8 mouse cellular contexts compared by ENCODE assay signal in the genomic region with DNA sequence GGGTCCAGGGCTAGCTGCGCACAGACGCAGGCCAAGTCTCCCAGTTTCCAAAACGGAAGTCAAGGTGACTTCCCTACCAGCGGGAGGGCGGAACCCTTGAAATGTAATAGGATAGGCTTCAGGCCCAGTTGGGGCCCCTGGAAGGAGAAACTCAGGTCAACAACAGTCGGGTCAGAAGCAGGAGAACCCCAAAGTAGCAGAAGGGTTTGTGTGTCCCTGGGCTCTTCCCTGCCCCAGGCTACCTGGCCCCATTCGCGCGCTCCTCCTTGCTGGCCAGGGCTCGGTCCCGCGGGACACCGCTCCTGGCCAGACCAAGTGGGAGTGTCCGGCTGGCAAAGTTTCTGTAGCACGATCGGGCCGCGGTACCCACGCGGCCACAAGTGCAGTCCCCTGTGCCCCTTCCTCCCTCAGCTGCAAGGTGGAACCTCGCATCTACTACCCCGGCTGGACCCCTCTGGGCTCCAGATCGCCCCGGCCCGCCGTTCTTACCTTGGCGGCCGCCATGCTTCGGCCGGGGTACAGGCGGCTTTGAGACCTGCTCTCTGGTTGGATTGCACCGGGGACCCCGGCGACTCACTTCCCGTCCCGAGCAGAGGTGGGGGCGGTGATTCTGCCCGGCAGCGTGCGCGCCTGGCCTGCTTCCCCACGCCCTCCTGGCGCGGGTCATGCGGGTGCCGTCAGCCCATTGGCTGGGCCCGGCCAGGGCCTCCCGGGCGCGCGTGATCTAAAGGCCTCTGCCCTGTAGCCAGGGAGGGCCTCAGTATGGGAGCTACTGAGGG. TPM values are rescaled to one million over a fixed set of nuclear protein-coding genes. Genes with fewer than 3 reads are reported as not detected.
A peak's percentile ranks its signal among the peaks of the same experiment; 100 is the strongest.
DNase-seq lines count a peak whose midpoint lies in the region; ATAC-seq and TF ChIP-seq lines count a peak whose summit lies in the region.

Slc25a13 (minus strand) TSS at position 667 of the 779 bp plus-strand sequence.

- ATAC-seq in intestine, embryonic 16.5 days: peak; percentile 97
- peak; percentile 86 for ATAC-seq in liver, embryonic 15.5 days (ENCODE audit: insufficient read depth)

- under 1% methylated on average over 50 of the region's 51 CpGs for WGBS in intestine, embryonic 16.5 days
- 0% methylated on average over 51 of the region's 51 CpGs for WGBS in liver, embryonic 15.5 days (ENCODE audit: insufficient replicate concordance)

- no peaks in the 10 kb centered on the region for H3K9me3 ChIP-seq in intestine, embryonic 16.5 days (ENCODE audit: control insufficient read depth, low read length)
- no peaks in the 10 kb centered on the region for H3K9me3 ChIP-seq in liver, embryonic 15.5 days (replicated peaks)

- no peaks in the 10 kb centered on the region for H3K27me3 ChIP-seq in intestine, embryonic 16.5 days (replicated peaks; ENCODE audit: control insufficient read depth, insufficient read depth, low read length)
- H3K27me3 ChIP-seq in liver, embryonic 15.5 days: no peaks in the 10 kb centered on the region
- no peaks in the 10 kb centered on the region for H3K27me3 ChIP-seq in testis, adult 2 months (ENCODE audit: control insufficient read depth, insufficient read depth, low read length)

- no peak for TF ChIP-seq CTCF in testis, adult 2 months (IDR thresholded peaks at IDR 0.05; ENCODE audit: control insufficient read depth, insufficient read depth, insufficient replicate concordance, low read depth, low read length)

- no peaks in the 10 kb centered on the region for H3K36me3 ChIP-seq in intestine, embryonic 16.5 days (ENCODE audit: control insufficient read depth, insufficient read depth, low read length)
- H3K36me3 ChIP-seq in liver, embryonic 15.5 days (replicated peaks): no peaks in the 10 kb centered on the region
- no peaks in the 10 kb centered on the region for H3K36me3 ChIP-seq in testis, adult 2 months (ENCODE audit: control insufficient read depth, insufficient read depth, low read length)

- H3K9ac ChIP-seq in intestine, embryonic 16.5 days (ENCODE audit: low read depth, low read length): peak within 1 kb of the TSS; percentile 84
- H3K9ac ChIP-seq in liver, embryonic 15.5 days: peak within 1 kb of the TSS; percentile 64

- H3K4me2 ChIP-seq in intestine, embryonic 16.5 days (ENCODE audit: low read depth, low read length): peak within 1 kb of the TSS; percentile 79
- H3K4me2 ChIP-seq in liver, embryonic 15.5 days: peak within 1 kb of the TSS; percentile 88

- TF ChIP-seq POLR2A in testis, adult 2 months (IDR thresholded peaks at IDR 0.05; ENCODE audit: control insufficient read depth, low read depth, low read length): no peak

- H3K4me3 ChIP-seq in intestine, embryonic 16.5 days (ENCODE audit: low read length): peak within 1 kb of the TSS; percentile 80
- H3K4me3 ChIP-seq in liver, embryonic 15.5 days (replicated peaks): peak within 1 kb of the TSS; percentile 71
- peak within 1 kb of the TSS; percentile 87 for H3K4me3 ChIP-seq in testis, adult 2 months (ENCODE audit: control insufficient read depth, low read depth, low read length)

- H3K27ac ChIP-seq in intestine, embryonic 16.5 days (ENCODE audit: low read length): peak within 1 kb of the TSS; percentile 69
- H3K27ac ChIP-seq in liver, embryonic 15.5 days (replicated peaks): peak within 1 kb of the TSS; percentile 73
- peak within 1 kb of the TSS; percentile 7; the same call in 1 of the 2 replicates for H3K27ac ChIP-seq in testis, adult 2 months (ENCODE audit: control insufficient read depth, insufficient read depth, low read depth, low read length)

- peak; percentile 23 to 31 for DNase-seq in left cerebral cortex, postnatal 25 days (ENCODE audit: low spot score in 2 of 2)
- DNase-seq in left cerebral cortex, adult 8-10 months (ENCODE audit: low spot score in 2 of 2): no peak
- DNase-seq in cerebellum, postnatal 36 days: peak; percentile 30 to 43
- peak; percentile 52 to 73 for DNase-seq in gastrocnemius, postnatal 4 days (ENCODE audit: low spot score in 2 of 2)
- peak; percentile 84 for DNase-seq in neural tube, embryonic 10.5 days (ENCODE audit: extremely low spot score, low spot score)

- intact Hi-C loops in left cerebral cortex, postnatal 25 days (cut with DNase I): no loop called here

- peaks cover 6% of the 10 kb centered on the region; the same call in 1 of the 2 replicates for H3K4me1 ChIP-seq in intestine, embryonic 16.5 days (ENCODE audit: control insufficient read depth, insufficient read depth, low read length)
- H3K4me1 ChIP-seq in liver, embryonic 15.5 days (replicated peaks): peaks cover 15% of the 10 kb centered on the region
- H3K4me1 ChIP-seq in testis, adult 2 months (ENCODE audit: control insufficient read depth, insufficient read depth, low read length): peaks cover 10% of the 10 kb centered on the region

RNA-seq across cellular contexts. Expression of gene Slc25a13, which starts in this region (rescaled TPM):
- 1 to 10 TPM; 1.6 to 2.1 TPM for total RNA-seq in left cerebral cortex, postnatal 25 days (2021)
- 1 to 10 TPM; 3.6 to 6.6 (median 5.6) TPM for total RNA-seq in left cerebral cortex, adult 8-10 months (2022)
- 1 to 10 TPM; 2.6 to 3.2 TPM for total RNA-seq in gastrocnemius, postnatal 4 days (2021)
- polyA plus RNA-seq in intestine, embryonic 16.5 days (2015; fragmentation: Nextera tagmentation; extraction: Ambion mirVana): 53.1 and 56.6 TPM in 2 replicates
- polyA plus RNA-seq in liver, embryonic 15.5 days (2015; fragmentation: Nextera tagmentation; extraction: Ambion mirVana): 35.0 and 41.1 TPM in 2 replicates
- polyA plus RNA-seq in testis, adult 2 months (2012; rRNA removed): 1.4 and 1.9 TPM in 2 replicates

Comparison
In these comparisons a context has a peak if more than half of its experiments do, and no peak if none do; other contexts are left out.
1. RNA of gene Slc25a13 (polyA plus RNA-seq): 53.1 to 56.6 TPM in intestine, embryonic 16.5 days and 35.0 to 41.1 TPM in liver, embryonic 15.5 days; 1.4 to 1.9 TPM in testis, adult 2 months; every median in the first group is over 10 times any median in the second.
2. DNase-seq: peak in left cerebral cortex, postnatal 25 days (2 of 2), cerebellum, postnatal 36 days (2 of 2), gastrocnemius, postnatal 4 days (2 of 2) and neural tube, embryonic 10.5 days (single experiment); none in left cerebral cortex, adult 8-10 months (0 of 2).
3. H3K27ac ChIP-seq: peak in every context shown above with its lines; median percentile 73 in liver, embryonic 15.5 days; 69 in intestine, embryonic 16.5 days; 7 in testis, adult 2 months.
4. Peak in every context shown above with its lines, with median percentiles within 50 percentile points of each other: H3K4me3 ChIP-seq.